Mouse (Mus musculus): ENCODE measurements around the gene 6430571L13Rik. TPM values are rescaled to one million over a fixed set of nuclear protein-coding genes. Genes with fewer than 3 reads are reported as not detected.

The 6430571L13Rik gene
- total RNA-seq (2022) = 10 to 100 TPM; 29.0 to 53.2 (median 38.4) TPM

- DNase-seq (ENCODE audit: low spot score in 2 of 2) = peak; percentile 87 to 90
Measured at GRCm38 (mm10) chr9:107340267-107340859, at the start of gene 6430571L13Rik. TSS of gene 6430571L13Rik (plus strand) at chr9:107340602.

- peak; percentile 71 to 79 for DNase-seq (ENCODE audit: low spot score in 2 of 2)
Measured at GRCm38 (mm10) chr9:107290897-107291296, 49.5 kb upstream of the 6430571L13Rik start.

GRCm38 (mm10) chr9:107294249-107294648, 46.2 kb upstream of the 6430571L13Rik start:
- DNase-seq (ENCODE audit: low spot score in 2 of 2) = peak; percentile 62 to 63

- no peak for DNase-seq (ENCODE audit: low spot score in 2 of 2)
Measured at GRCm38 (mm10) chr9:107295616-107296015, 44.8 kb upstream of the 6430571L13Rik start.

- DNase-seq (ENCODE audit: low spot score in 2 of 2) = no peak
Measured at GRCm38 (mm10) chr9:107296016-107296040, 44.6 kb upstream of the 6430571L13Rik start, which contains the start of gene Cish. TSS of gene Cish (plus strand) at chr9:107296026.

GRCm38 (mm10) chr9:107296041-107296440, 44.4 kb upstream of the 6430571L13Rik start:
- no peak for DNase-seq (ENCODE audit: low spot score in 2 of 2)

GRCm38 (mm10) chr9:107296501-107296965, 43.9 kb upstream of the 6430571L13Rik start:
- peak; percentile 93 to 95 for DNase-seq (ENCODE audit: low spot score in 2 of 2)

- no peak for DNase-seq (ENCODE audit: low spot score in 2 of 2)
Measured at GRCm38 (mm10) chr9:107297059-107297458, 43.3 kb upstream of the 6430571L13Rik start.

- DNase-seq (ENCODE audit: low spot score in 2 of 2) = no peak
Measured at GRCm38 (mm10) chr9:107297658-107298057, 42.7 kb upstream of the 6430571L13Rik start.

GRCm38 (mm10) chr9:107298059-107298780, 42.2 kb upstream of the 6430571L13Rik start:
- DNase-seq (ENCODE audit: low spot score in 2 of 2) = no peak

- no peak for DNase-seq (ENCODE audit: low spot score in 2 of 2)
Measured at GRCm38 (mm10) chr9:107298876-107299275, 41.5 kb upstream of the 6430571L13Rik start.

GRCm38 (mm10) chr9:107299783-107300182, 40.6 kb upstream of the 6430571L13Rik start:
- no peak for DNase-seq (ENCODE audit: low spot score in 2 of 2)

GRCm38 (mm10) chr9:107300224-107300973, 40.0 kb upstream of the 6430571L13Rik start:
- no peak for DNase-seq (ENCODE audit: low spot score in 2 of 2)

- DNase-seq (ENCODE audit: low spot score in 2 of 2) = no peak
Measured at GRCm38 (mm10) chr9:107301554-107302331, 38.7 kb upstream of the 6430571L13Rik start.

GRCm38 (mm10) chr9:107302592-107302991, 37.8 kb upstream of the 6430571L13Rik start:
- DNase-seq (ENCODE audit: low spot score in 2 of 2) = no peak

- no peak for DNase-seq (ENCODE audit: low spot score in 2 of 2)
Measured at GRCm38 (mm10) chr9:107303121-107303820, 37.1 kb upstream of the 6430571L13Rik start.

GRCm38 (mm10) chr9:107303900-107304299, 36.5 kb upstream of the 6430571L13Rik start:
- DNase-seq (ENCODE audit: low spot score in 2 of 2) = no peak

- no peak for DNase-seq (ENCODE audit: low spot score in 2 of 2)
Measured at GRCm38 (mm10) chr9:107304383-107304782, 36.0 kb upstream of the 6430571L13Rik start.

- DNase-seq (ENCODE audit: low spot score in 2 of 2) = no peak
Measured at GRCm38 (mm10) chr9:107305012-107305411, 35.4 kb upstream of the 6430571L13Rik start.

- DNase-seq (ENCODE audit: low spot score in 2 of 2) = peak; percentile 41 to 67
Measured at GRCm38 (mm10) chr9:107305601-107306542, 34.5 kb upstream of the 6430571L13Rik start.
